Mouse (Mus musculus) kidney, embryonic 15.5 days (tissue): ENCODE results near the gene Robo4. TPM values are rescaled to one million over a fixed set of nuclear protein-coding genes. Genes with fewer than 3 reads are reported as not detected.

Source experiments
- ATAC-seq: fragments of 200-750 bp; cut with Nextera tagmentation; replicated peaks from 2 replicates; pipeline ENCODE4 v1.8.0; 2017; ENCODE audit warnings: moderate TSS enrichment; ENCODE audit not compliant: low FRiP score
- H3K27ac ChIP-seq: fragments of 300-500 bp; sonication (generic); 2 replicates; pipeline ENCODE4 v1.5.1; 2015; ENCODE audit warnings: mild to moderate bottlenecking, inconsistent platforms
- H3K27me3 ChIP-seq: fragments of 300-500 bp; sonication (generic); 2 replicates; pipeline ENCODE4 v1.6.1; 2015; ENCODE audit warnings: inconsistent platforms
- H3K36me3 ChIP-seq: fragments of 300-500 bp; sonication (generic); 2 replicates; pipeline ENCODE4 v1.6.1; 2015; ENCODE audit warnings: inconsistent platforms
- H3K4me1 ChIP-seq: fragments of 300-500 bp; sonication (generic); 2 replicates; pipeline ENCODE4 v1.6.1; 2015; ENCODE audit warnings: inconsistent platforms
- H3K4me2 ChIP-seq: fragments of 300-500 bp; sonication (generic); 2 replicates; pipeline ENCODE4 v1.6.1; 2015; ENCODE audit warnings: moderate library complexity, mild to moderate bottlenecking, inconsistent platforms
- H3K4me3 ChIP-seq: fragments of 300-500 bp; sonication (generic); replicated peaks from 2 replicates; pipeline ENCODE4 v1.5.1; 2015; ENCODE audit warnings: mild to moderate bottlenecking, inconsistent platforms
- H3K9ac ChIP-seq: fragments of 300-500 bp; sonication (generic); 2 replicates; pipeline ENCODE4 v1.6.1; 2015; ENCODE audit warnings: mild to moderate bottlenecking, inconsistent platforms
- H3K9me3 ChIP-seq: fragments of 300-500 bp; sonication (generic); replicated peaks from 2 replicates; pipeline ENCODE4 v1.6.1; 2016; ENCODE audit warnings: inconsistent platforms
- WGBS: fragments of 180-500 bp; shearing (Covaris S2); methylation state at CpG from one replicate; pipeline ENCODE4 v1.1.7; 2015; ENCODE audit warnings: mixed read lengths; 5-methylcytosine and 5-hydroxymethylcytosine counted together
- polyA plus RNA-seq: library from polyadenylated mRNA; unstranded; fragments of >200 nt; fragmentation: Nextera tagmentation; extraction: Ambion mirVana; gene quantifications from 2 replicates; pipeline ENCODE4 v1.2.1, GENCODE M21; 2015

Robo4 gene
- polyA plus RNA-seq, 1 experiment from 2014 or later = 19.6 TPM

DNA sequence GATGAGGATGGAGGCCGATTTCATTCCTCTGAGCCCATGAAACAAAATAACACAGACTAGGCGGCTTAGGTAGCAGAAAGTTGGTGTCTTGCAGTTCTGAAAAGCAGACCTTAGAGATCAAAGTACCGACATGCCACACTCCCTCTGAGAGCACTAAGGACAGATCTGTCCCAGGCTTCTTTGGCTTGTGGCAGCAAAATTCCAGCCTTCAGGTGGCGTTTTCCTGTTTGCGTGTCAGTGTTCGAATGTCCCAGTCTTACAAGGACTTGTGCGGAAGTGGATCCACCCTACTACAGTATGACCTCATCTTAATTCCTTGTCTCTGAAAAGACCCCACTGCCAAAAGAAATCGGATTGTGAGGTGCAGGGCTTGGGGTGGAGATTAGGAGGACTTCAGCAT lies 32.8 kb upstream of the Robo4 start:
- H3K27ac ChIP-seq = peak overlapping the region; percentile 74

DNA sequence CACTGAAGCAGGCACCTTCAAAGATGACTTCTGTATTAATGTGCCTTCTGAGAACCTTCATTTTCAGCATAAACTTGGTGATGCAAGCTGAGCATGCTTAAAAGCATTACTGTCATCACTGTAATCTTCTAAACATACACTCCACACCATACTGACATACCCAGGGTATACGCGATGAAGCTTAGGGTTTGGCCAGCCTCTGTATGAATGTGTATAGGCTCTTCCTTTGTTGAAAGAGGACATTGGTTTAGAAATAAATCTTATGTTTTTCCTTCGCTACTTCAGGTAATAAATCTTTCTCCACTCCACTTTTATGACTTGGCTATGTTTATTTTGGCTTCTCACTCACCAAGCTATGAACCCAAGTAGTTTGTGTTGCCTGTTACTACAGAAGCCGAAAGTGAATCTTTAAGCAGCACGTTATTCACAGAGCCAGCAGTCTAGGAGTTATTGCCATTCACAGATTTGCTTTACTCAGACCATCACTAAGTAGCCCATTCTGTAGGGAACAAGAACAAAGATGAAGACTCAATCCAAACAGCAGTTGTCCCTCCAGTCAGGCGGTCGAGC lies 30.4 kb upstream of the Robo4 start:
- 0 out of 2 replicates have a peak overlapping the region, but pooled peaks have one; percentile 22 for H3K27ac ChIP-seq
- H3K4me3 ChIP-seq = no peak overlapping the region
- H3K9me3 ChIP-seq = no peaks in the 10 kb centered on the region
- no peaks in the 10 kb centered on the region for H3K36me3 ChIP-seq
- no peak overlapping the region for H3K4me2 ChIP-seq
- peak; percentile 72 for ATAC-seq
- no peaks in the 10 kb centered on the region for H3K27me3 ChIP-seq
- no peak overlapping the region for H3K9ac ChIP-seq
- H3K4me1 ChIP-seq = no peaks in the 10 kb centered on the region
- WGBS = 47% methylated on average over 7 of the region's 7 CpGs

More for the DNA sequence above, 32.8 kb upstream of the Robo4 start:
- Histone ChIP-seq H3K27me3 (no peaks in the 10 kb centered on the region), H3K9me3 (no peaks in the 10 kb centered on the region), H3K9ac (no peak overlapping the region), H3K4me2 (no peak overlapping the region), H3K36me3 (no peaks in the 10 kb centered on the region), H3K4me3 (no peak overlapping the region), H3K4me1 (no peaks in the 10 kb centered on the region)
- ATAC-seq = no peak
- WGBS = 72% methylated on average over 8 of the region's 8 CpGs

DNA sequence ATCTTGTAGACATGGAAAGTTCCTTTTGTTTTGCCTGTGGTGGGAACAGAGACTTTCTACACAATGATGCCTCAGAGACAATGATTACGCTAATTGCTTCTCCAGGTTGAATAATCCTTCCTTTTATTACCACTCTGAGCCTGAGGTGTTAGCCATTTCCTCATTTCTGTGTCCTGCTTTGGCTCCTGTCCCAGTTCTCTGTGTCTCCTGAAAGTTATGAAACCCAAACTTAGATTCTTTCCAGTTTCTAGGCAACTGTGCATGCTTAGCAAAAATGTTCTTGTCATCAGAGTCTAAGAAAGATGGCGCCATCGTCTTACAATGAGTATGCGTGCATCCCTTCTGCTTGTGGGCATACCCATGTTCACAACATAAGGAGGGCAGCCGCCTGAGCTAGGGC lies 26.0 kb upstream of the Robo4 start:
- Histone ChIP-seq H3K9me3 (no peaks in the 10 kb centered on the region), H3K4me3 (no peak overlapping the region), H3K9ac (no peak overlapping the region), H3K36me3 (no peaks in the 10 kb centered on the region), H3K27ac (no peak overlapping the region), H3K4me1 (no peaks in the 10 kb centered on the region), H3K27me3 (no peaks in the 10 kb centered on the region), H3K4me2 (no peak overlapping the region)
- ATAC-seq = no peak
- WGBS = 94% methylated on average over 5 of the region's 5 CpGs

DNA sequence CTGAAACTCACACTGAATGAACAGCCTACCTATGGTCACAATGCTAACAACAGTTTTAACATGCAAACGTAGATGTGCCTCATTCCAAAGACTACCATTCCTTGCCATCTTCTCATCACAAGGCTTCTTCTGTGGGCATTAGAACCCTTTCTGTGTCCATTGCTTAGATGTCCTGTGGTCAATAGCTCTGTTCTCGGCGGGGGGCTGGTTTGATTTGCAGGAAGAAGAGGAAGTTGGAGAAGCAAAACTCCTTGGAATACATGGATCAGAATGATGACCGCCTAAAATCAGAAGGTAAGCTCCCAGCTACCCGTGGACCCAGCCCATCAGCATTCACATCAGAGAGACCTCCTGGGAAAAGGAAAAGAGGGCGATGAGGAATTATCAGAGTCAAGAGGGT lies 18.5 kb upstream of the Robo4 start:
- Histone ChIP-seq H3K9ac (no peak overlapping the region), H3K4me3 (no peak overlapping the region), H3K27me3 (peaks cover 44% of the 10 kb centered on the region), H3K27ac (no peak overlapping the region), H3K9me3 (no peaks in the 10 kb centered on the region), H3K4me2 (no peak overlapping the region), H3K36me3 (no peaks in the 10 kb centered on the region), H3K4me1 (peaks cover 9% of the 10 kb centered on the region)
- ATAC-seq = no peak
- 91% methylated on average over 6 of the region's 6 CpGs for WGBS

DNA sequence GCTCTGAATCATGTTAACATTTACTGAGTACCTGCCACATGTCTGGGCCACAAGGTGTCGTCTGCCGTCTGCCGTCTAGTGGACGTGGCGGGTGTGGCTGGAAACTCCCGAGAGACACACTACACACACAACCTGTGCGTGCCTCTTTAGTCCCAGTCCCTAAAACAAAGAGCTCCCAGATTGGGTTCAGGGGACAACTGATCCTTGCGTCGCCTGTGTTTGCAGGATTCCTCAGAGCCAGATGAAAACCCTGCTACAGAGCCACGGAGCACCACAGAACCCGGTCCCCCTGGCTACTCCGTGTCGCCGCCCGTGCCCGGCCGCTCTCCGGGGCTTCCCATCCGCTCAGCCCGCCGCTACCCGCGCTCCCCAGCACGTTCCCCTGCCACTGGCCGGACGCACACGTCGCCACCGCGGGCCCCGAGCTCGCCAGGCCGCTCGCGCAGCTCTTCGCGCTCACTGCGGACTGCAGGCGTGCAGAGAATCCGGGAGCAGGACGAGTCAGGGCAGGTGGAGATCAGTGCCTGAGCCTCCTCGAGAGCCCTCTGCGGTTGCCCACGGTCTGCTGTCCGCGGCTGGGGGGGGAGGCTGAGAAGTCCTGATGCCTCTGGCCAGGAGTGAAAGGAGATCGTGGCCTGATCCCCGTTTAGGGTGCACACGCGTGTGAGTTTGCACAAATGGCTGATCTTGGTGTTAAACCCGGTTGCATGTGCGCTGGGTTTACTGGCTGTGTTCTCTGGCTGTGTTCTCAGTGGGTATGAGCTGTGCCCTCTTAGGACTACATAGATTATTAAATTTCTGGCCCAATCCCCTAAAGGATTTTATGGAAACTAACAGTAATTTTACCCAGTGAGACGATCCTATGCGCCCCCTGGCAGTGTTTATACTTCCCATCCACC lies 17.2 kb upstream of the Robo4 start:
- 6% methylated on average over 54 of the region's 54 CpGs for WGBS
- Histone ChIP-seq H3K27me3 (peaks cover 44% of the 10 kb centered on the region), H3K4me2 (peak overlapping the region; percentile 89), H3K36me3 (no peaks in the 10 kb centered on the region), H3K4me3 (peak overlapping the region; percentile 48), H3K4me1 (peaks cover 9% of the 10 kb centered on the region), H3K27ac (no peak overlapping the region), H3K9ac (peak overlapping the region; percentile 48), H3K9me3 (no peaks in the 10 kb centered on the region)
- peak; percentile 78 for ATAC-seq

DNA sequence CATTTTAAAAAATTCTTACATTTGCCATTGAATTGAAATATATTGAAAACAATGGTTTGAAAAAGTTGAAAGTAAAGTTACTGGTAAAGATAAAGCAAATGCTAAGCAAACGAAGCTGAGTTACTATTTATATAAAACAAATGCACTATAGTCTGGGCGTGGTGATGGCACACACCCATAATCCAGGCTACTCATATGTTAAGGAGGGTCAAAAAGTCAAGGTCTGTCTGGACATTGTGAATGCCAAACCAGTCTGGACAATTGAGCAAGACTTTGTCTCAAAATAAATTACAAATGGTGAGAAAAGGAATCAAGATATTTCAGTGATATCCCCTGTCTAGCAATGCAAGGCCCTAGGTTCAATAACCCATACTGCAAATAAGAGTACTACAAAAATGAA lies 10.8 kb upstream of the Robo4 start:
- no peak for ATAC-seq
- no peak overlapping the region for H3K4me2 ChIP-seq
- 69% methylated on average over 2 of the region's 2 CpGs for WGBS

DNA sequence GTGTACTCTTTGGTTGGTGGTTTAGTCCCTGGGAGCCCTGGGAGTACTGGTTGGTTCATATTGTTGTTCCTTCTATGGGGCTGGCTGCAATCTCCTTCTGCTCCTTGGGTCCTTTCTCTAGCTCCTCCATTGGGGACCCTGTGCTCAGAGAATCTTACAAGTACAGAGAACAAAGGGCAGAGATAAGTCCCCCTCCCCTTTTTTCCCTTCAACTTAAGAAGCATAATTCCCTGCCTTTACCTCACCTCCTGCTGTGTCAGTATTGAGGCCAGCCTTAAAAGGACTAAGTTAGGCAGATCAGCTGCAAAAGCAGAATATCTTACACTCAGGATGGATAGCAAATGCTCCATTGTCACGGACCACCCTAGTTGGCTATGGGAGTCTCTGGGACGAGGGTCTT lies 9.6 kb upstream of the Robo4 start:
- 80% methylated on average over 2 of the region's 2 CpGs for WGBS
- ATAC-seq = no peak

More for the DNA sequence above, 10.8 kb upstream of the Robo4 start:
- H3K9me3 ChIP-seq = no peaks in the 10 kb centered on the region
- no peaks in the 10 kb centered on the region for H3K36me3 ChIP-seq
- no peak overlapping the region for H3K4me3 ChIP-seq
- H3K9ac ChIP-seq = no peak overlapping the region
- H3K27me3 ChIP-seq = peaks cover 12% of the 10 kb centered on the region
- no peak overlapping the region for H3K27ac ChIP-seq
- H3K4me1 ChIP-seq = no peaks in the 10 kb centered on the region

DNA sequence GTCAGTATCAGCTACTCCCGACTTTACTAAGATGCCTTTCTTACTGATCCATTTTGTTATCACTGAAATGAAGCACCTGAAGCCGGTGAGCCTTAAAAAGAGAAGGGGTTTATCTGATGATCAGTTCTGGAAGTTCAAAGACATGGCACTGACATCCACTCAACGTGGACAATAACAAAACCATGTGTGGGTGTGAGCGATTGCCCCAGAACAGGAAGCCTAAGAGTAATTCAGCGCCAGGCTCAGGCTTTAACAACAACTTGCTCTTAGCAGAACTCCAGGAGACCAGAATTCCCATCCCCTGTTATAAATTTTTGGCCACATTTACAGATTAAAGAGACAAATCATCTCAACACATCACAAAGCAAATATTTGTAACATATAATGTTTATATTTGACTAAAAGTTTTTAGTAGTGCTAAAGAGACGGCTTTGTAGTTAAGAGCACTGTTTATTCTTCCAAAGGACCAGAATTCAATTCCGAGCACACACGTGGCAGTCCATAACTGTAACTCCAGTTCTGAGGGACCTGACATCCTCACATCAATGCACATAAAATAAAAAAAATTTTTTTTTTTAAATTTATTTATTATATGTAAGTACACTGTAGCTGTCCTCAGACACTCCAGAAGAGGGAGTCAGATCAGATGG lies 8.1 kb upstream of the Robo4 start:
- Histone ChIP-seq H3K27me3 (no peaks in the 10 kb centered on the region), H3K27ac (no peak overlapping the region), H3K4me2 (no peak overlapping the region), H3K36me3 (no peaks in the 10 kb centered on the region), H3K4me1 (no peaks in the 10 kb centered on the region), H3K4me3 (no peak overlapping the region), H3K9ac (no peak overlapping the region), H3K9me3 (no peaks in the 10 kb centered on the region)
- no peak for ATAC-seq
- 62% methylated on average over 8 of the region's 8 CpGs for WGBS

More for the DNA sequence above, 9.6 kb upstream of the Robo4 start:
- peaks cover 4% of the 10 kb centered on the region for H3K27me3 ChIP-seq
- H3K4me3 ChIP-seq = no peak overlapping the region
- no peaks in the 10 kb centered on the region for H3K9me3 ChIP-seq
- H3K36me3 ChIP-seq = no peaks in the 10 kb centered on the region
- no peak overlapping the region for H3K9ac ChIP-seq
- no peak overlapping the region for H3K27ac ChIP-seq
- no peaks in the 10 kb centered on the region for H3K4me1 ChIP-seq
- H3K4me2 ChIP-seq = no peak overlapping the region

DNA sequence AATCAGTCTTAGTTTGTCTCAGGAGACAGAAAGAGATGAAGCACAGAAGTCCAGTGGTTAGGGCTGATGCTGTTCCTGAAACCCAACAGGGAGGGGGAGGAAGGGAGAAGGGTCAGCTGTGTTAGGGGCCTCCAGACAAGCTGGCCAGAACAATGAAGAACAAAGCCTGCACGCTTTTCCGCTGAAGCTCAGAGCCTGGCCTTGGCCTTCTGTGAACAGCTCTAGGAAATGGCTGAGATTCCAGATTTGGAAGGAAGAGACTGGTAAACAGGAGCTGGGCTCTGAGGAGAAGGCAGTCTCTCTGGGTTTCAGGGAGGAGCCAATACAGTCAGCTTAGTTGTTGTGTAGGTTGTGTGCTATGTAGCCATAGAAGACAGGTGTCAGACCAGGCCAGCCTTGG lies 1.1 kb upstream of the Robo4 start:
- Histone ChIP-seq H3K4me1 (0 out of 2 replicates have a peak, but pooled peaks cover 2% of the 10 kb centered on the region), H3K27me3 (no peaks in the 10 kb centered on the region), H3K27ac (peak overlapping the region; percentile 69), H3K9me3 (no peaks in the 10 kb centered on the region), H3K4me2 (no peak overlapping the region), H3K36me3 (no peaks in the 10 kb centered on the region), H3K9ac (no peak overlapping the region), H3K4me3 (no peak overlapping the region)
- 82% methylated on average over 2 of the region's 2 CpGs for WGBS
- ATAC-seq = peak; percentile 63; the same call in 1 of the 2 replicates

DNA sequence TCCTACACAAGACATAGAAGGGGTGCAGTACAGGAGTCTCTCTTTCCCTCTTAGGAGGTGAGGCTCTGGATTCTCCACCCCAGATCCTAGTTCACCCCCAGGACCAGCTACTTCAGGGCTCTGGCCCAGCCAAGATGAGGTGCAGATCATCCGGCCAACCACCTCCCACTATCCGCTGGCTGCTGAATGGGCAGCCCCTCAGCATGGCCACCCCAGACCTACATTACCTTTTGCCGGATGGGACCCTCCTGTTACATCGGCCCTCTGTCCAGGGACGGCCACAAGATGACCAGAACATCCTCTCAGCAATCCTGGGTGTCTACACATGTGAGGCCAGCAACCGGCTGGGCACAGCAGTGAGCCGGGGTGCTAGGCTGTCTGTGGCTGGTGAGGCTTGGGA lies 804 bp downstream of the Robo4 start:
- no peak overlapping the region for H3K27ac ChIP-seq

DNA sequence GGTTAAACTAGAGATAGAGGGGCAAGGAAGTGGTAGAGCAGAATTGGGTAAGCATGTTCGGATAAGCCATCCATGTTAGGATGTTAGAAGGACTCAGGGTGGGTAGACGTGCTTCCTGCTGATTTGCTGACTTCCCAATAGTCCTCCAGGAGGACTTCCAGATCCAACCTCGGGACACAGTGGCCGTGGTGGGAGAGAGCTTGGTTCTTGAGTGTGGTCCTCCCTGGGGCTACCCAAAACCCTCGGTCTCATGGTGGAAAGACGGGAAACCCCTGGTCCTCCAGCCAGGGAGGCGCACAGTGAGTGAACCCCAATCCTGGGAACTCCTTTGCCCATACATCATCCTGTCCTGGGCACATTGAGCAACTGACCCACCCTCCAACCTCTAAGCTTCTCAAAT lies 1.3 kb downstream of the Robo4 start:
- Histone ChIP-seq H3K4me2 (peak overlapping the region; percentile 35), H3K9ac (no peak overlapping the region), H3K9me3 (no peaks in the 10 kb centered on the region), H3K4me3 (peak overlapping the region; percentile 35), H3K27ac (no peak overlapping the region), H3K4me1 (peaks cover 6% of the 10 kb centered on the region), H3K27me3 (peaks cover 13% of the 10 kb centered on the region), H3K36me3 (no peaks in the 10 kb centered on the region)
- no peak for ATAC-seq
- 83% methylated on average over 7 of the region's 7 CpGs for WGBS

More for the DNA sequence above, 804 bp downstream of the Robo4 start:
- Histone ChIP-seq H3K4me1 (0 out of 2 replicates have a peak, but pooled peaks cover 2% of the 10 kb centered on the region), H3K9ac (0 out of 2 replicates have a peak overlapping the region, but pooled peaks have one; percentile 21), H3K4me3 (peak overlapping the region; percentile 35), H3K9me3 (no peaks in the 10 kb centered on the region), H3K36me3 (no peaks in the 10 kb centered on the region), H3K4me2 (peak overlapping the region; percentile 35; the same call in 1 of the 2 replicates), H3K27me3 (peaks cover 10% of the 10 kb centered on the region)
- no peak for ATAC-seq
- 88% methylated on average over 7 of the region's 7 CpGs for WGBS

DNA sequence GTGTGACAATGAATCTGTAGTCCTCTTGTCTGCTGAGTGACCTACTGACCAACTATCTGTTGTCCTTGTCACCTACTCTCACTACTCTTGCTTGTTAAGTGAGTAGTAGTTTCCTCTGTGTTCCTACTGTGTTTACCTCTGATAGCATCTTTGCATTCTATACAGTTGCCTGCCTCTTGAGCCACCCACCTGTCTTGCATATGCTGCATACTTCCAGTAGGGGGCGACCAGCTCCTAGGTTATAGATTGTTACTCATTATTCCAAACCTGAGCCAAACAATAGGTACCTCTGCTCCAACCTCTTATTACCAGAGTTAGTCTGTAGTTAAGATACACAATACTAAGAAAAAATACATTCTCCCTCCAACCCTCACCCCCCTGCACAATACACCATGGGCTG lies 4.7 kb downstream of the Robo4 start:
- H3K27me3 ChIP-seq = peaks cover 20% of the 10 kb centered on the region
- H3K27ac ChIP-seq = no peak overlapping the region
- no peak overlapping the region for H3K4me2 ChIP-seq
- no peak overlapping the region for H3K4me3 ChIP-seq
- no peak for ATAC-seq
- 0% methylated on average over 1 of the region's 1 CpGs for WGBS
- no peak overlapping the region for H3K9ac ChIP-seq
- H3K9me3 ChIP-seq = no peaks in the 10 kb centered on the region
- H3K36me3 ChIP-seq = no peaks in the 10 kb centered on the region
- H3K4me1 ChIP-seq = peaks cover 7% of the 10 kb centered on the region
